Mouse (Mus musculus): ENCODE data around the gene Pheta1.

Pheta1 gene

GRCm38 (mm10) chr5:121889819-121890362, 41.1 kb downstream of the Pheta1 start:
- DNase-seq (ENCODE audit: low spot score), result no peak

- DNase-seq (ENCODE audit: low spot score), result no peak
These were observed 42.1 kb downstream of the Pheta1 start for GRCm38 (mm10) chr5:121890925-121891324.

GRCm38 (mm10) chr5:121892281-121892680, 43.5 kb downstream of the Pheta1 start:
- no peak for DNase-seq (ENCODE audit: low spot score)

- DNase-seq (ENCODE audit: low spot score), result peak; percentile 27
These were observed 44.8 kb downstream of the Pheta1 start for GRCm38 (mm10) chr5:121893581-121893980.

- DNase-seq (ENCODE audit: low spot score), result no peak
These were observed 45.9 kb downstream of the Pheta1 start for GRCm38 (mm10) chr5:121894647-121895046.

GRCm38 (mm10) chr5:121895117-121895756, 46.5 kb downstream of the Pheta1 start:
- no peak for DNase-seq (ENCODE audit: low spot score)

- DNase-seq (ENCODE audit: low spot score), result no peak
These were observed 54.3 kb downstream of the Pheta1 start for GRCm38 (mm10) chr5:121902809-121903745.
